Mouse (Mus musculus): ENCODE measurements around the gene Olfr1381. TPM values are rescaled to one million over a fixed set of nuclear protein-coding genes. Genes with fewer than 3 reads are reported as not detected.

Olfr1381 gene
- total RNA-seq (2023): not detected

GRCm38 (mm10) chr11:49543149-49543548, at the start of gene Olfr1381:
Olfr1381 (plus strand) TSS chr11:49543449.

GRCm38 (mm10) chr11:49519348-49519747, 23.9 kb upstream of the Olfr1381 start, which contains the start of gene Olfr1383:
Olfr1383 (plus strand) TSS chr11:49519648.

DNA sequence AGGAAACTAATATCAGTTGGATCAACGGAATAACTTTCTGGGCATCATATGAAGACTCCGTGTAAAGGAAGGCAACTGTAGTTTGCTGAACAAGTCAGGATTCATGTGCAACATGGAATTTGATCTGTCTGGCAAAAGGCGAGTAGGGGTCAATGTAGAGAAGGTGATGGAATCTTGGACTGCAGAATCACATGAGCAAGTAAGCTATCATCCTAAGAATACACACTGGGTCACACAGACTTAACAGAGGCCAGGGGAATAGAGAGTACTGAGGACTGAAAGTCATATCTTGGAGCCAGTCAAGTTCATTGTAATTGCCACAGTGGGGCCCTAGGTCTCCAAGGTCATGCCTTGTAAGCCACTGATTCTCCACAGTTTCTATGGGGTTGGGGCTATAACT, 15.3 kb upstream of the Olfr1381 start, which contains the start of gene Olfr1382:
Gene Olfr1382, plus strand, starts transcription at position 301 of the 400 bp plus-strand sequence.

DNA sequence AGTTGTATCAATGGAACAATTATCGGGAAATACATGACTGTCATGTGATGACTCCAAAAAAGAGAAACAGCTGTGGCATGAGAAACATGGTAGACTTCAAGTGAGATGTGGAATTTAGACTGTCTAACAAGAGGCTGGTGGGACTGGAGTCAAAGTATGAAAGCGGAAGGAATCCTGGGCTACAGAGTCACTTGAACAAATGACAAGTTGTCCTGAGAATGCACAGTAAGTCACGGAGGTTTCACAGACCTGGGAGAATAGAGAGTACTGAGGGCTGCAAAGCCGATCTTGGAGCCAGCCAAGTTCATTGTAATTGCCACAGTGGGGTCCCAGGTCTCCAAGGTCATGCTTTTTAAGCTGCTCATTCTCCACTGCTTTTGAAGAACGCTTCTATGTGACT, 13.3 kb downstream of the Olfr1381 start, which contains the start of gene Olfr1380:
Gene Olfr1380, plus strand, starts transcription at position 301 of the 400 bp plus-strand sequence.

Other genes with a start within 250 kb of the Olfr1381 start
- not detected for gene Olfr10, start 238.7 kb upstream of the Olfr1381 start, total RNA-seq (2023)
- gene Olfr1391, start 220.7 kb upstream of the Olfr1381 start, total RNA-seq (2023): not detected
- gene Olfr1390, start 208.3 kb upstream of the Olfr1381 start, total RNA-seq (2023): not detected
- gene Olfr1389, start 120.4 kb upstream of the Olfr1381 start, total RNA-seq (2023): not detected
- gene Olfr1388, start 106.8 kb upstream of the Olfr1381 start, total RNA-seq (2023): under 1 TPM; 0.64 to 0.92 TPM
- not detected for gene Olfr1387, start 88.1 kb upstream of the Olfr1381 start, total RNA-seq (2023)
- gene Olfr1386, start 78.4 kb upstream of the Olfr1381 start, total RNA-seq (2023): not detected
- gene Olfr1385, start 54.4 kb upstream of the Olfr1381 start, total RNA-seq (2023): not detected
- not detected for gene Olfr1384, start 36.7 kb upstream of the Olfr1381 start, total RNA-seq (2023)
- gene Olfr1383, start 23.8 kb upstream of the Olfr1381 start, total RNA-seq (2023): not detected
- not detected for gene Olfr1382, start 15.2 kb upstream of the Olfr1381 start, total RNA-seq (2023)
- gene Olfr1380, start 13.4 kb downstream of the Olfr1381 start, total RNA-seq (2023): not detected
- gene Flt4, start 65.8 kb downstream of the Olfr1381 start, total RNA-seq (2023): not detected
- not detected for gene Scgb3a1, start 120.2 kb downstream of the Olfr1381 start, total RNA-seq (2023)
- gene Cnot6, start 169.3 kb downstream of the Olfr1381 start, total RNA-seq (2023): 10 to 100 TPM; 74.2 to 82.1 TPM

All from B cell, adult 67 days (primary cell).